Mouse (Mus musculus): ENCODE measurements at regions not wholly inside any gene's neighbourhood (a gene's known extent, or its start where the extent isn't known, plus 50 kb on each side); places are given as distances from the start of the nearest gene placed in this dataset.

GRCm38 (mm10) chr17:85867945-85868616, 180.0 kb upstream of the Six2 start:
- TF ChIP-seq CTCF (IDR thresholded peaks at IDR 0.05; ENCODE audit: low read depth): no peak
- no peak for TF ChIP-seq EP300 (IDR thresholded peaks at IDR 0.05; ENCODE audit: low read depth)
